Mouse (Mus musculus) olfactory bulb, adult 2 months (tissue): ENCODE data around the gene Ggcx.

Experiments
- CTCF ChIP-seq: fragments of 200-500 bp; IDR thresholded peaks from 2 replicates; pipeline ENCODE4 v1.5.1; 2012; ENCODE audit warnings: low read depth, mild to moderate bottlenecking, low read length, moderate library complexity; ENCODE audit not compliant: insufficient read depth
- POLR2A ChIP-seq: fragments of 200-500 bp; IDR thresholded peaks from 2 replicates; pipeline ENCODE4 v1.6.1; 2012; ENCODE audit warnings: mild to moderate bottlenecking, low read depth, low read length, moderate library complexity; ENCODE audit not compliant: insufficient read depth

DNA sequence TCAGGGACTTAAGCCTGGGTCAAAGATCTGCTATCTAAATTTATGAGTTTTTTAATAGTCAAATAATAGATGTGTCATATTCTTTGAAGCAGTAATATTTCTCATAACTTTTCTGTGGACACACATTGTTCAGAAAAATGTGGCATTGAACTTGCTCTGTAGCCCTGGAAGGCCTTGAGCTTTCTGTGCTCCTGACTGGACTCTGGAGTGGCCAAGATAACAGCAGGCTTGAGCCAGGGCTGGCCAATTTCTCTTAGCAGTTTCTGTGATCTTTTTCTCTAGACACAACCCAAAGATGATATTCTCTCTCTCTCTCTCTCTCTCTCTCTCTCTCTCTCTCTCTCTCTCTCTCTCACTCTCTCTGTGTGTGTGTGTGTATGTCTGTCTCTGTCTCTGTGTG is 30.9 kb downstream of the Ggcx start:
- TF ChIP-seq CTCF (no peak), POLR2A (no peak)
